Mouse (Mus musculus): ENCODE measurements around the gene Fam240a. TPM values are rescaled to one million over a fixed set of nuclear protein-coding genes. Genes with fewer than 3 reads are reported as not detected.

Gene Fam240a
- polyA plus RNA-seq, 1 experiment, result 0.35 TPM

- no peak within 1 kb of the TSS for H3K4me3 ChIP-seq (ENCODE audit: extremely low read depth, insufficient read depth, insufficient read length)
- WGBS, result 41% methylated on average over 11 of the region's 11 CpGs
These were observed 29.3 kb upstream of the Fam240a start, which contains the start of gene Tdgf1 for GRCm38 (mm10) chr9:110945926-110946325. Tdgf1 (minus strand) TSS chr9:110946158.

DNA sequence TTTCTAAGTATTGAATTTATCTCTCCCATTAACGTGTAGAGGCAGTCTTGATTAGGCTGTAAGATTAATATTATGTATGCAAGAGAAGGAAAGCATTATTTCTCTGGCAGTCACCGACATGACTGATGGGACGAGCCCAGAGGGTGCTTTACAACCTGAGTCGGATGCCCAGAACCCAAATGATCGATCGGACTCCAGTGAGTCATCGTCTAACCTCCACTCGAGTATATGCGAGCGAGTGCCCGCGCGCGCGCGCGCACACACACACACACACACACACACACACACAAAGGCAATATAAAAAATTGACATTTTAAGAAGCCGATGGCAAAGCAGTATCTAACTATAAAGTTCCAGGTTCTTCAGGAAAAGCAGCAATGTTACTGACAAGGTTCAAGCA is 28.7 kb upstream of the Fam240a start:
- TF ChIP-seq CTCF (IDR thresholded peaks at IDR 0.05; ENCODE audit: extremely low read depth, insufficient read depth, insufficient read length, insufficient replicate concordance) (no peak), POLR2A (IDR thresholded peaks at IDR 0.05; ENCODE audit: low read depth, low read length) (no peak)
- H3K27me3 ChIP-seq (ENCODE audit: control insufficient read depth, insufficient read depth, low read length), result no peaks in the 10 kb centered on the region
- WGBS, result 47% methylated on average over 18 of the region's 18 CpGs
- H3K36me3 ChIP-seq (ENCODE audit: control insufficient read depth, insufficient read depth, low read length), result no peaks in the 10 kb centered on the region
- H3K4me3 ChIP-seq (ENCODE audit: extremely low read depth, insufficient read depth, insufficient read length), result no peak overlapping the region
- no peaks in the 10 kb centered on the region; the same call in 1 of the 2 replicates for H3K4me1 ChIP-seq (ENCODE audit: control insufficient read depth, insufficient read depth, insufficient read length)
- H3K27ac ChIP-seq (ENCODE audit: insufficient read depth, low read length), result no peak overlapping the region
- no peak for DNase-seq (ENCODE audit: low read depth in 1 of 2, low spot score in 2 of 2)

More at GRCm38 (mm10) chr9:110945926-110946325, 29.3 kb upstream of the Fam240a start, which contains the start of gene Tdgf1:
- no peaks in the 10 kb centered on the region for H3K27me3 ChIP-seq (ENCODE audit: control insufficient read depth, insufficient read depth, low read length)
- TF ChIP-seq POLR2A (IDR thresholded peaks at IDR 0.05; ENCODE audit: low read depth, low read length), result no peak
- TF ChIP-seq CTCF (IDR thresholded peaks at IDR 0.05; ENCODE audit: extremely low read depth, insufficient read depth, insufficient read length, insufficient replicate concordance), result no peak
- H3K36me3 ChIP-seq (ENCODE audit: control insufficient read depth, insufficient read depth, low read length), result no peaks in the 10 kb centered on the region
- H3K27ac ChIP-seq (ENCODE audit: insufficient read depth, low read length), result peak within 1 kb of the TSS; percentile 69
- DNase-seq (ENCODE audit: low read depth in 1 of 2, low spot score in 2 of 2), result no peak
- no peaks in the 10 kb centered on the region; the same call in 1 of the 2 replicates for H3K4me1 ChIP-seq (ENCODE audit: control insufficient read depth, insufficient read depth, insufficient read length)

DNA sequence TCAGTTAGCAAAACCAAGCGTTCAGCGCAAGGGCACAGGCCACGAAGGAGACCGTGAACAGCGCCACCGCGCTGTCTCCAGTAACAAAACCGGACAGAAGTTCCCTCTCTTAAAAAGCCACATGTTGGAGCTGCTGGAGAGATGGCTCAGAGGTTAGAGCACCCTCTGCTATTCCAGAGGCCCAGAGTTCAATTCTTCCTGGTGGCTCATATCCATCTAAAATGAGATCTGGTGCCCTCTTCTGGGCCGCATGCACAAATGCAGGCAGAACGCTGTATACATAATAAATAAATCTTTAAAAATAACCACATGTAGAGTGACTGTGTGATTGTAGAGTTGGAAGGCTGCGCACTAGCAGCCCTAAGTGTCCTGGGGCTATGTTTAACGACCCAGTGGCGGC is 27.6 kb upstream of the Fam240a start:
- no peaks in the 10 kb centered on the region; the same call in 1 of the 2 replicates for H3K4me1 ChIP-seq (ENCODE audit: control insufficient read depth, insufficient read depth, insufficient read length)
- no peak overlapping the region for H3K4me3 ChIP-seq (ENCODE audit: extremely low read depth, insufficient read depth, insufficient read length)
- H3K27me3 ChIP-seq (ENCODE audit: control insufficient read depth, insufficient read depth, low read length), result no peaks in the 10 kb centered on the region
- 57% methylated on average over 13 of the region's 13 CpGs for WGBS
- H3K27ac ChIP-seq (ENCODE audit: insufficient read depth, low read length), result no peak overlapping the region
- TF ChIP-seq CTCF (IDR thresholded peaks at IDR 0.05; ENCODE audit: extremely low read depth, insufficient read depth, insufficient read length, insufficient replicate concordance), result no peak
- no peak for TF ChIP-seq POLR2A (IDR thresholded peaks at IDR 0.05; ENCODE audit: low read depth, low read length)
- DNase-seq (ENCODE audit: low read depth in 1 of 2, low spot score in 2 of 2), result no peak
- no peaks in the 10 kb centered on the region for H3K36me3 ChIP-seq (ENCODE audit: control insufficient read depth, insufficient read depth, low read length)

DNA sequence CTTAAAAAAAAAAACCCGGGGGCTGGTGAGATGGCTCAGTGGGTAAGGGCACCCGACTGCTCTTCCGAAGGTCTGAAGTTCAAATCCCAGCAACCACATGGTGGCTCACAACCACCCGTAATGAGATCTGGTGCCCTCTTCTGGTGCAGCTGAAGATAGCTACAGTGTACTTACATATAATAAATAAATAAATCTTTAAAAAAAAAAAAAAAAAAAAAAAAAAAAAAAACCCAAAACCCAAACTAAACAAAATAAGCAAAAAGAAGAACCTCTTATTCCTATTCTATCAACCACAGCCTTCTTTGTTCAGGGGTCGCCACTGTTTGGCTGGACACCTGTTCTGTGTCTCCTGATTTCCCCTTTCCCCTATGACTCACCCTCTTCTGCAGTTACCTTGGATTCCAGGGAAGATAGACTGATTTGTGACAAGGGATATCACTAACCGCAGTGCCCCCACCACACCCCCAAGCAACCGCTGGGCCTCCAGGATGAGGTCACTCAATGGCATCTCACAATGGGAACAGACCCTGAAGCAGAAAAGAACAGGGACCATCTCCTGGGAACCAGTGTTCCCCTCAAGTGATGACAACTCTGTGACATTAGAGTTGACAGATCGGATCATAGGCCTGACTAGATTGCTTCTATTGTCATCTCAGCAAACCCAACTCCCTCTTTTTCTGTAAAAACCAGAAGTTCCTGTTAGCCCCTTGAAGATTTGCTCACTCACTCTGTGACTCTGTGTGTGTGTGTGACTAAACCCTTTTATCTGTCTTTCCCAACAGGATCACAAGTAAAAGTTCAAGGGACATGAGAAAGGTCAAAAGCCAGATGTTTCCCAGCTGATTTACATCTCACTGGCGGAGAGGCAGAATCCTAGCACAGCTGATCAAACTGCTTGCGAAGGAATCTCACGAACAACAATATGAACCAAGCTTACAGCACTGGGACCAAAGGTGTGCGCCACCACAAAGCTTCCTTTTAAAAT is 21.1 kb upstream of the Fam240a start:
- DNase-seq (ENCODE audit: low read depth in 1 of 2, low spot score in 2 of 2), result no peak
- H3K27me3 ChIP-seq (ENCODE audit: control insufficient read depth, insufficient read depth, low read length), result no peaks in the 10 kb centered on the region
- H3K4me1 ChIP-seq (ENCODE audit: control insufficient read depth, insufficient read depth, insufficient read length), result no peaks in the 10 kb centered on the region
- H3K27ac ChIP-seq (ENCODE audit: insufficient read depth, low read length), result no peak overlapping the region
- 77% methylated on average over 12 of the region's 12 CpGs for WGBS
- no peak for TF ChIP-seq POLR2A (IDR thresholded peaks at IDR 0.05; ENCODE audit: low read depth, low read length)
- TF ChIP-seq CTCF (IDR thresholded peaks at IDR 0.05; ENCODE audit: extremely low read depth, insufficient read depth, insufficient read length, insufficient replicate concordance), result no peak
- no peaks in the 10 kb centered on the region for H3K36me3 ChIP-seq (ENCODE audit: control insufficient read depth, insufficient read depth, low read length)
- H3K4me3 ChIP-seq (ENCODE audit: extremely low read depth, insufficient read depth, insufficient read length), result no peak overlapping the region

- no peak overlapping the region for H3K4me3 ChIP-seq (ENCODE audit: extremely low read depth, insufficient read depth, insufficient read length)
These were observed 19.3 kb upstream of the Fam240a start for GRCm38 (mm10) chr9:110935941-110936340.

DNA sequence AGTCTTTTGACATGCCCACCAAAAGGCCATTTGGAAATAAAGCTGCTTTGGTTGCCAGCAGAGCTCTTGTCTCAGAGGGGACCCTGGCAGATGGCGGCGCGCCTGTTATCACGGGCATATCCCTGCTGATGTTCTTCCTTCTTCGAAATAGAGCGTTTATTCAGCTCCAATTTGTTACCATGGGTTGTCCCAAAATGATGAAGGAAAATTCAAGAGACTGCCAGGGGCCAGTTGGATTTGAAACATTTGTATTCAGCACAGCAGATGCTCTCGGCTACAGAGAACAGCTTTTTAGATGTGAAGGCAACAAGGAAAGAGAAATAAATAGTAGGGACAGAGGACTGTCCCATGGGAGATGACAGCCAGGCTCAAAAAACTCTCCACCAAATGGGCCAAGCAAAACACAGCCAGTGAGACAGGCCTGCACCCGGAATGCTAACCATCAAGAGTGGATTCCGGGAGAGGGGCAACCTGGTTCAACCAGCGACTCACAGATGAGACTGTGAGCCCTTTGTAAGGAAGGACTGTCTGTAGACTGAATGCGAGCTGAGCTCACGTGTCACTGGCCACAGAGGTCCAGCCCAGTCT is 17.3 kb upstream of the Fam240a start:
- Histone ChIP-seq H3K36me3 (ENCODE audit: control insufficient read depth, insufficient read depth, low read length) (no peaks in the 10 kb centered on the region), H3K4me3 (ENCODE audit: extremely low read depth, insufficient read depth, insufficient read length) (no peak overlapping the region), H3K27me3 (ENCODE audit: control insufficient read depth, insufficient read depth, low read length) (no peaks in the 10 kb centered on the region), H3K27ac (ENCODE audit: insufficient read depth, low read length) (no peak overlapping the region), H3K4me1 (ENCODE audit: control insufficient read depth, insufficient read depth, insufficient read length) (no peaks in the 10 kb centered on the region)
- no peak for DNase-seq (ENCODE audit: low read depth in 1 of 2, low spot score in 2 of 2)
- TF ChIP-seq POLR2A (IDR thresholded peaks at IDR 0.05; ENCODE audit: low read depth, low read length) (no peak), CTCF (IDR thresholded peaks at IDR 0.05; ENCODE audit: extremely low read depth, insufficient read depth, insufficient read length, insufficient replicate concordance) (no peak)
- WGBS, result 93% methylated on average over 12 of the region's 12 CpGs

More at GRCm38 (mm10) chr9:110935941-110936340, 19.3 kb upstream of the Fam240a start:
- 89% methylated on average over 7 of the region's 7 CpGs for WGBS
- no peak for DNase-seq (ENCODE audit: low read depth in 1 of 2, low spot score in 2 of 2)
- Histone ChIP-seq H3K4me1 (ENCODE audit: control insufficient read depth, insufficient read depth, insufficient read length) (no peaks in the 10 kb centered on the region), H3K27me3 (ENCODE audit: control insufficient read depth, insufficient read depth, low read length) (no peaks in the 10 kb centered on the region), H3K36me3 (ENCODE audit: control insufficient read depth, insufficient read depth, low read length) (no peaks in the 10 kb centered on the region), H3K27ac (ENCODE audit: insufficient read depth, low read length) (no peak overlapping the region)
- TF ChIP-seq POLR2A (IDR thresholded peaks at IDR 0.05; ENCODE audit: low read depth, low read length) (no peak), CTCF (IDR thresholded peaks at IDR 0.05; ENCODE audit: extremely low read depth, insufficient read depth, insufficient read length, insufficient replicate concordance) (no peak)

All from spleen, adult 2 months (tissue).